Mouse (Mus musculus) spleen, adult 2 months (tissue): Measurements from ENCODE around the gene Serpinb11. TPM values are rescaled to one million over a fixed set of nuclear protein-coding genes. Genes with fewer than 3 reads are reported as not detected.

ENCODE experiments used
- DNase-seq, 2 experiments: peaks; one replicate each; pipeline versions ENCODE4 v3.0.0 to v3.0.0-alpha.2; 2012 to 2021; ENCODE audit warnings: low spot score in 2 of 2, low read depth in 1 of 2
- H3K27ac ChIP-seq: fragments of 200-500 bp; 2 replicates; pipeline ENCODE4 v1.5.1; 2012; ENCODE audit warnings: low read length, inconsistent platforms; ENCODE audit not compliant: insufficient read depth
- H3K27me3 ChIP-seq: fragments of 200-500 bp; 2 replicates; pipeline ENCODE4 v1.6.1; 2012; ENCODE audit warnings: mild to moderate bottlenecking, moderate library complexity, low read length, inconsistent platforms; ENCODE audit not compliant: control insufficient read depth, insufficient read depth
- H3K36me3 ChIP-seq: fragments of 200-500 bp; 2 replicates; pipeline ENCODE4 v1.6.1; 2012; ENCODE audit warnings: mild to moderate bottlenecking, low read length, inconsistent platforms; ENCODE audit not compliant: control insufficient read depth, insufficient read depth
- H3K4me1 ChIP-seq: fragments of 200-500 bp; 2 replicates; pipeline ENCODE4 v1.6.1; 2011; ENCODE audit warnings: inconsistent platforms; ENCODE audit not compliant: control insufficient read depth, insufficient read depth, insufficient read length
- H3K4me3 ChIP-seq: fragments of 200-500 bp; 2 replicates; pipeline ENCODE4 v1.5.1; 2011; ENCODE audit warnings: mild to moderate bottlenecking, inconsistent platforms; ENCODE audit not compliant: insufficient read depth, insufficient read length; ENCODE audit errors: extremely low read depth
- CTCF ChIP-seq: fragments of 200-500 bp; IDR thresholded peaks from 2 replicates; pipeline ENCODE4 v1.5.1; 2011; ENCODE audit warnings: mild to moderate bottlenecking, inconsistent platforms; ENCODE audit not compliant: insufficient read depth, insufficient read length, insufficient replicate concordance; ENCODE audit errors: extremely low read depth
- POLR2A ChIP-seq: fragments of 200-500 bp; IDR thresholded peaks from 2 replicates; pipeline ENCODE4 v1.6.1; 2011; ENCODE audit warnings: low read depth, low read length, inconsistent platforms
- WGBS: fragments of 180-500 bp; shearing (Covaris S2); methylation state at CpG from one replicate; pipeline ENCODE4 v1.1.7; 2018; 5-methylcytosine and 5-hydroxymethylcytosine counted together
- polyA plus RNA-seq: library from polyadenylated mRNA; depleted of rRNA; stranded (reverse); fragments of >200 nt; gene quantifications from 2 replicates; pipeline ENCODE4 v1.2.3, GENCODE M21; 2012; rRNA removed

Serpinb11 gene
- polyA plus RNA-seq, result not detected in 2 replicates

DNA sequence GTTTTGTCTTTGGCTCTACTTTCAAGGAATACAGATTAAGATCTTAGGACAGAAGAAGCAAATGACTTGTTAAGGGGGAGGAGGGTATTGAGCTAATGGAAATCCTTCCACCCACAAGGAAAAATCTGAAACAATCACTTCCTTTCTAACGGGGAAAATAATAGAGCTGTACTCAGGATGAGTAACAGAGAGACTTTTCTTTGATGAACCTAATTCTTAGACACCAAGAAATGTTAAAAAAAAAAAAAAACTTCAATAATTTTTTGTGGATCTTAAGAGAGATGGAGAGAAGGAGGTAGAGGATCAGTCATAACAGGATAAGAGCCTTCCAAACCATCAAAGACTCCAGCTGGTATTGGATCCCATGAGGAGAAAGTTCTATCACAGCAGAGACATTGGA is at the start of gene Serpinb11:
Gene Serpinb11 (plus strand): TSS at position 301 of the 400 bp plus-strand sequence.
- Histone ChIP-seq H3K4me3 (no peak within 1 kb of the TSS), H3K27ac (no peak within 1 kb of the TSS), H3K4me1 (no peaks in the 10 kb centered on the region), H3K36me3 (no peaks in the 10 kb centered on the region), H3K27me3 (no peaks in the 10 kb centered on the region)
- no peak for TF ChIP-seq POLR2A
- no peak for TF ChIP-seq CTCF
- DNase-seq, result no peak
- 71% methylated on average over 1 of the region's 1 CpGs for WGBS

DNA sequence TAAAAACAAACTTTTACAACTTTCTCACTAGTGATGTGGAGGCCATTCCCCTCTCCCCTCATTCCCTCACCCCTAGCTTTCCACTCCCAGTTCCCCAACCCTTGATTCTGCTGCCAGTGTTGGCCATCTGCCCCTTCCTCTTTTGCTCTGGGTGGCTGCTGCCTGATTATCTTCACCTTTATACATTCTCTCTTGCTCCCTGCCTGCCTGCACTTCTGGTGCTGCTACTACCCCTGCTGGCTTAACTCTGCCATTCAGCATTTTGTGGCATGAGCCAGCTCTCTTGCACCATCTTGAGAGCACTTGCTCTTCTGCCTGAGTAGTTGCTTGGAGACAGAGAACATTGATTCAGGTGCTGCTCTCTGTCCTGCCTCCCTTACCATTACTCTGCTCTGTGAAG is 15.0 kb upstream of the Serpinb11 start:
- no peaks in the 10 kb centered on the region for H3K27me3 ChIP-seq
- H3K27ac ChIP-seq, result no peak overlapping the region
- no peaks in the 10 kb centered on the region for H3K4me1 ChIP-seq

DNA sequence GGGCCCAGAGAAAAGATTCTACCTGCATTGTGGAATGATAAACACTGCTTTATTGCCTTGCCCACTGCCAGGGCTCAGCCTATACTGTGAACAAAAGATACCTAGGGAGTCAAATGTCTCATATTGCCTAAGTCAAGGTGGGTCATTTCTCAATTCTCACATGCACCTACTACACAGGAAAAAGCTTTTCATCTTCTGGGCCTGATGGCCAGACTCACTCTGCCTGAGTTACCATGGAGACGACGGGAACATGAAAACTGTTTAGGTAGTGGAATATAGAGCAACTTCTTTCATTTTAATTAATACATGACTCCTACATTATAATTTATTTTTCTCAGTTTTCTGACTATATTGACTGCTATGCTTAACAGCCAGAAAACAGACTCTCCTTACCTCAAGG is 14.2 kb upstream of the Serpinb11 start:
- Histone ChIP-seq H3K4me3 (no peak overlapping the region), H3K27ac (no peak overlapping the region), H3K36me3 (no peaks in the 10 kb centered on the region), H3K27me3 (no peaks in the 10 kb centered on the region), H3K4me1 (no peaks in the 10 kb centered on the region)
- no peak for DNase-seq
- TF ChIP-seq CTCF (no peak), POLR2A (no peak)
- 89% methylated on average over 2 of the region's 2 CpGs for WGBS

More for the DNA sequence above, 15.0 kb upstream of the Serpinb11 start:
- Histone ChIP-seq H3K4me3 (no peak overlapping the region), H3K36me3 (no peaks in the 10 kb centered on the region)
- DNase-seq, result no peak
- TF ChIP-seq CTCF, result no peak
- TF ChIP-seq POLR2A, result no peak

DNA sequence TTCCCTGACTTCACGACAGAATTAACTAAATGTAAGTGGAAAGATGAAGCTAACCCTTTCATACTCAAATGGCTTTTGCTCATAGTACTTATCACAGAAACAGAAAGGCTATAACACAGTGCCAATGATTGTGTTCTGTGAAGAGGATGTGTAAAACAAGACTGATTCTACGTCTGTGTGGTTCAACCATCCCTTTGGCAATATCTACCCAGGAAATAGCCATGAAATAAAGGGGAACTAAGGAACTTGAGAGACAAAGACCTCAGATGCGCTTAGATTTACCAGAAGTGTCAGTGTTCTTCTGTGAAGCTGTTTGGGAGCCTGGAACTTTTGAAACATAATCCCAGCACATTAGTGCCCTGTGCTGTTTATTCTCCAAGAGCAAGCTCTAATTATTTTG is 10.6 kb upstream of the Serpinb11 start:
- Histone ChIP-seq H3K4me3 (no peak overlapping the region), H3K27me3 (no peaks in the 10 kb centered on the region), H3K27ac (no peak overlapping the region), H3K4me1 (peaks cover 6% of the 10 kb centered on the region; the same call in 1 of the 2 replicates), H3K36me3 (no peaks in the 10 kb centered on the region)
- TF ChIP-seq POLR2A (no peak), CTCF (no peak)
- DNase-seq, result no peak
- 42% methylated on average over 3 of the region's 3 CpGs for WGBS

DNA sequence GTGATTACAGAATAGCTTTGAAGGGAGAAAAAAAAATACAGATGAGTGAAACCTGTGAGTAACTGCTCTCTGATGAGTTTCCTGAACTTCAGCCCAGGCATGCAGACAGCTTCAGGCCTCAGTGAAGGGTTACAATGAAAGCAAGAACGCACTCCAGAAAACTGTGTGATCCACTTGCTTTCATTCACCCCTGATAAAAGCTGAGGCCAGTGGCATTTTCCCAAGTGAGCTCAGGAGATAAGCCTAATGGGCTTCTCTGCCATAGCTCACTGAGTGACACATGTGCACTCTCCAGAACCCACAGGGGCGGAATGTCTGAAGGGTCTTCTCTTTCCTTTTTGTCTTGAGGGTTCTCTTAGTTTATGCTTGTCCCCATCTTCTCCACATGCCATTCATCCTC is 9.9 kb upstream of the Serpinb11 start:
- Histone ChIP-seq H3K27me3 (no peaks in the 10 kb centered on the region), H3K4me3 (no peak overlapping the region), H3K4me1 (peaks cover 7% of the 10 kb centered on the region; the same call in 1 of the 2 replicates), H3K36me3 (no peaks in the 10 kb centered on the region), H3K27ac (no peak overlapping the region)
- TF ChIP-seq POLR2A, result no peak
- TF ChIP-seq CTCF, result no peak
- 87% methylated on average over 2 of the region's 2 CpGs for WGBS
- DNase-seq, result no peak

DNA sequence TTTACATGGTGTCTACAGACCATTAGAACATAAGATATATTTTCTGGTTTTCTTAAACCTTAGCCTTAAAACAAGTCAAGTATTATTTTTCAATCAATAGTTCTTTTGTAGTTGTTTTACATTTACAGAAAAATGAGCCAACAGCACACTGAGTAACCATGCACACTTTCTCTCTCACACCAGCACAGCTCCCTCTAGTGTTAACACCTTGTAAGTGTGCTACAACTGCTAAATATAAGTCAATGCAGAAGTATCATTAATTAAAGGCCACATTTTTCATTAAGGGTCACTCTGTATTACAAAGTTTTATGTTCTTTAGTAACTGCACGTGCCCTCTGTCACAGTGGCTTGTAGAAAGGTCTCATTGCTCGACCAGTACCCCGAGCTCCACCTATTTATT is 8.0 kb upstream of the Serpinb11 start:
- DNase-seq, result no peak
- 48% methylated on average over 3 of the region's 3 CpGs for WGBS
- Histone ChIP-seq H3K36me3 (no peaks in the 10 kb centered on the region), H3K27ac (no peak overlapping the region), H3K27me3 (no peaks in the 10 kb centered on the region), H3K4me1 (peaks cover 7% of the 10 kb centered on the region; the same call in 1 of the 2 replicates), H3K4me3 (no peak overlapping the region)
- TF ChIP-seq POLR2A, result no peak
- no peak for TF ChIP-seq CTCF

DNA sequence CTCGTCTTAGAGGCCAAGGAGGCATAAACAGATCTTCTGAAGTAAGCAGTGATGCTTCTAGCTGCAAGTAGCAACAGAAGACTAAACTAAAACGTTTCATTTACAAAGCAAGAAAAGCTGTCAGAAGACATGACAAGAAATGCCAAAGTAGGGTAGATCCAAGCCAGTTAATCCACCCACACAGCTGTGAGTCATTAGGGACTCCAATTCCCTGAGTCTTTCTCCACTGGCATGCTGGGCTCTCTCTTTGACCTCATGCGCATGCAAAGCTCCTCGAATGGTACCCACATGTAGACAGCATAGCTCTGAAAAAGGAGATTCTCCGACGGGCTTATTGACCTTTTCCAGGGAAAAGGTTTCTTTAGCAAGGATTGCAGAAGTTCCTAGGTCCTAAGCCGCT is 5.0 kb downstream of the Serpinb11 start:
- whole genome bisulfite sequencing, result 84% methylated on average over 7 of the region's 7 CpGs
- H3K4me3 ChIP-seq, result no peak overlapping the region
- H3K27ac ChIP-seq, result no peak overlapping the region
- no peaks in the 10 kb centered on the region for H3K27me3 ChIP-seq
- H3K4me1 ChIP-seq, result no peaks in the 10 kb centered on the region
- no peaks in the 10 kb centered on the region for H3K36me3 ChIP-seq
- TF ChIP-seq POLR2A, result no peak
- TF ChIP-seq CTCF, result no peak
- DNase-seq, result no peak
